Mouse (Mus musculus) skeletal muscle tissue, adult 2 months (tissue): ENCODE data around the gene Ptbp3.
"Not testable (repeated sequence)": the region's sequence is repeated elsewhere in the genome, so short reads cannot be mapped to it uniquely, and the experiment has no call there.

Source experiments
- DNase-seq: peaks from one replicate; pipeline ENCODE4 v3.0.0-alpha.2; 2012; ENCODE audit warnings: low read depth, low spot score

Gene Ptbp3

GRCm38 (mm10) chr4:59557343-59557742 is 8.2 kb upstream of the Ptbp3 start:
- DNase-seq = not testable (repeated sequence)

- DNase-seq = no peak
Observed at GRCm38 (mm10) chr4:59555177-59555576, 6.0 kb upstream of the Ptbp3 start.

GRCm38 (mm10) chr4:59553576-59553975 is 4.4 kb upstream of the Ptbp3 start:
- no peak for DNase-seq

- DNase-seq = no peak
Observed at GRCm38 (mm10) chr4:59552835-59553234, 3.7 kb upstream of the Ptbp3 start.

- DNase-seq = no peak
Observed at GRCm38 (mm10) chr4:59551901-59552300, 2.7 kb upstream of the Ptbp3 start.

GRCm38 (mm10) chr4:59549977-59550560 is 905 bp upstream of the Ptbp3 start:
- no peak for DNase-seq

- DNase-seq = peak; percentile 33
Observed at GRCm38 (mm10) chr4:59548560-59549174, 497 bp downstream of the Ptbp3 start.

- no peak for DNase-seq
Observed at GRCm38 (mm10) chr4:59548011-59548559, 1.1 kb downstream of the Ptbp3 start.

- no peak for DNase-seq
Observed at GRCm38 (mm10) chr4:59547136-59547889, 1.9 kb downstream of the Ptbp3 start.

- DNase-seq = no peak
Observed at GRCm38 (mm10) chr4:59546285-59547071, 2.7 kb downstream of the Ptbp3 start.

GRCm38 (mm10) chr4:59544654-59545053 is 4.5 kb downstream of the Ptbp3 start:
- DNase-seq = no peak

GRCm38 (mm10) chr4:59543006-59543405 is 6.2 kb downstream of the Ptbp3 start:
- no peak for DNase-seq

- DNase-seq = no peak
Observed at GRCm38 (mm10) chr4:59536281-59536680, 12.9 kb downstream of the Ptbp3 start.

- no peak for DNase-seq
Observed at GRCm38 (mm10) chr4:59535624-59536023, 13.5 kb downstream of the Ptbp3 start.

GRCm38 (mm10) chr4:59533268-59533667 is 15.9 kb downstream of the Ptbp3 start:
- no peak for DNase-seq

GRCm38 (mm10) chr4:59531172-59531571 is 18.0 kb downstream of the Ptbp3 start:
- DNase-seq = no peak

GRCm38 (mm10) chr4:59527470-59527869 is 21.7 kb downstream of the Ptbp3 start:
- DNase-seq = no peak

GRCm38 (mm10) chr4:59526728-59527127 is 22.4 kb downstream of the Ptbp3 start:
- no peak for DNase-seq

- no peak for DNase-seq
Observed at GRCm38 (mm10) chr4:59524875-59525274, 24.3 kb downstream of the Ptbp3 start.

GRCm38 (mm10) chr4:59510321-59510720 is 38.8 kb downstream of the Ptbp3 start:
- DNase-seq = no peak

GRCm38 (mm10) chr4:59509558-59509957 is 39.6 kb downstream of the Ptbp3 start:
- DNase-seq = no peak

GRCm38 (mm10) chr4:59507766-59508165 is 41.4 kb downstream of the Ptbp3 start:
- no peak for DNase-seq
